Mouse (Mus musculus) c-Kit-negative CD71-positive TER-119-positive erythroid progenitor cells, embryonic 14.5 days (primary cell): ENCODE data around the gene Tmem115.

Experiments
- DNase-seq: peaks from one replicate; pipeline ENCODE4 v3.0.0-alpha.2; 2013; ENCODE audit warnings: low read depth, low spot score

Gene Tmem115

GRCm38 (mm10) chr9:107533791-107534407 is at the start of gene Tmem115:
Gene Tmem115 (plus strand): TSS chr9:107533945.
- peak; percentile 75 for DNase-seq

DNA sequence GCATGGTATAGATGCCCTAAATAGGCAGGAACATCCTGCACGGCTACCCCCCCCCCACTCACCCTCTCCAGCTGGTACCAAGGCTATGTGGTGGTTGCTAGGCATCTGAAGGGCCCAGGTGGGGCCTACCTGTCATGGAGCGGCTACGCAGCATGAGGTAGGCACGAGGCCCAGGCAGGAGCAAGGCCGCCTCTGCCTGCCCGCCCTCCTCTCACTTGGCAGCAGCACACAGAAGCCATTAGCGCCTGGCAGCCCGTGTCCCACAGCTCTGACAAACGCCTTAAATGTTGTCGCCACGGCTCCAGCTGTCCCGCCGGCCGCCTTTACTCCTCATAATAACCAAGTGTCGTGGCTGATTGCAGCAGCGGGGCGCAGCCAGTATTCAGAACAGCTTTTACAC is 49.4 kb upstream of the Tmem115 start:
- no peak for DNase-seq

GRCm38 (mm10) chr9:107484766-107485165 is 49.0 kb upstream of the Tmem115 start:
- no peak for DNase-seq

DNA sequence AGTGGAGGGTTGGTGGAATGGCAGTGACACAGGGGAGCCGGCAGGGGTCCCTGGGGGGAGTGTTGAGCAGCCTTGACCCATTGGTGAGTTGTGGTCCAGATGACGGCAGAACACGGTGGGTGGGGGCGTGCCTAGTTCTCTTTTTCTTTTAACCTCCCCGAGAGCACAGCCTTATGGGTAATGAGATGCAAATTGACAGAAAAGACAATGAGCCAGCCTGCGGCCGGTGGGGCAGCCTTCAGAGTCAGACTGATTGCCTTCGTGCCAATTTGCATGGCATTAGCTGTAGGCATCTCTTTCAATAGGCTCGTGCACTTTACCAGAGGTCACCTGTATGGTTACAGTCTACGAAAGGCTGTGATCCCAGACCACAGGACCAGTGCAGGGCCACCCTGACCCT is 47.7 kb upstream of the Tmem115 start:
- no peak for DNase-seq

DNA sequence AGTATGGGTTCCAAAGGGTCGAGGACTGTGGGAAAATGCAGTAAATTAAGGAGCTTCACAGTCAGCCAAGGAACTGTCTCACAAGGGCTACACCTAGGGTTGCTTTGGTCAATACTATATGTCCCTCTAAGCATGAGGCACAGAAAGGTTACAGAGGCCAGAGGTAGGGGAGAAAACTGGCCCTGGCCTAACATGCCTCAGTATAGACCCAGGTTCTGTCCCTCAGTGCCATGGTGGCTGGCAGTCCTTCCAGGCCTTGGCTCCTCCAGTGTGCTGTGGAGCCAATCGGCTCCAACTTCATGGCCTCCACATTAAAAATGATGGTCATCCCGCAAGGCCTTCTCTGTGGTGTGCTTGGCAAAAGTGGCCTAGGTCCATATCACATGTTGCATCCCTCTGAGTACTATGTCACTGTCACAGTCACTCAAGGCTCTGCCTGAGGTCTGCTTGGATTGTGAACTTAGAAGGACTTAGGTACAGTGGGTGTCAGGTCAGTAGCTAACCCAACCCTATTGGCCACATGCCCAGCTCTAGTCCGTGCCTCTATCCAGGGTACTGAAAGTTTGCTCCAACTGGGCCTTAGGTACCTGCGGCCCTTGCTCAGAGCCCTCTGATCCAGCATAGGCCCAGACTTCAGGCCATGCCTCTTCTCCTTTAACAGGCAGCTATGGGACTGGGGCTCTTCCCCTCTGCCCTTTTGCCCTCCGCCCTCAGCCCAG is 47.1 kb upstream of the Tmem115 start:
- DNase-seq: no peak

GRCm38 (mm10) chr9:107490146-107490545 is 43.6 kb upstream of the Tmem115 start:
- DNase-seq: no peak

GRCm38 (mm10) chr9:107490625-107491024 is 43.1 kb upstream of the Tmem115 start:
- DNase-seq: no peak

DNA sequence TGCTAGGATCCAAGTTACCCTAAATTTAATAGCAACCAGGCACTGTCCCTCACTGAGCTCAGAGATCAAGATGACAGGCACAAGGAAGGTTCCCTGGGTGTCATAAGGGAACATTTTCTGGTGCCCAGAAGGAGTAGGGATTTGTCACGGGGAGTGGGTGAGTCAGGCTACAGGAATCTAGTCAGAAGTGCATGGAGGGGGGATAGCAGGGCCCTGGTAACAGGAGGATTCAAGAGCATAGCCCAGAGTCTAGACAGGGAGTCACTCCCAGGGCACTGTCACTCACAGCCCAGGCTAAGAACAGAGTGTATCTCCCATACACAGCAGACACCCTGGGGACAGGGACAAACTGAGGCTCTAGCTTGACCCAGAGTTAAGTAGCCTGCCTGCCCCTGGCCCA is 40.2 kb upstream of the Tmem115 start:
- DNase-seq: no peak

DNA sequence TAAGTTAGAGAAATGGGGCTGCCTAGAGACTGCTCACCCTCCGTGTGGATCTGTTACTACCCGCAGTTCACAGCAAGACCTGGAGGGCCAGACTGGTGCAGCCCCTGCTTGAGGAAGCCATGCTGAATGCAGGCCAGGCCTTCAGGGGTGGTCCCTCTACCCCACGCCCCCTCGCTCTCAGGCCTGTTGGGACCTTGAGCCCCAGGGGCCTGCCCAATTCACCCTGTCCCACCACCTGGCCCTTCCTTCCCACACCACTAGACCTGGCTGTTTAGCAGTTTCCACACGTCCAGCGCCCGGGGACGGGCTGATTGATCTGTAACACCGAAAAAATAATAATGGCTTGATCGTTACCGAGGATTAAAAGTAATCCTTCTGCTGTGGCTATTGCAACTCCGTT is 39.5 kb upstream of the Tmem115 start:
- no peak for DNase-seq

- DNase-seq: no peak
Observed at GRCm38 (mm10) chr9:107496359-107496758, 37.4 kb upstream of the Tmem115 start.

DNA sequence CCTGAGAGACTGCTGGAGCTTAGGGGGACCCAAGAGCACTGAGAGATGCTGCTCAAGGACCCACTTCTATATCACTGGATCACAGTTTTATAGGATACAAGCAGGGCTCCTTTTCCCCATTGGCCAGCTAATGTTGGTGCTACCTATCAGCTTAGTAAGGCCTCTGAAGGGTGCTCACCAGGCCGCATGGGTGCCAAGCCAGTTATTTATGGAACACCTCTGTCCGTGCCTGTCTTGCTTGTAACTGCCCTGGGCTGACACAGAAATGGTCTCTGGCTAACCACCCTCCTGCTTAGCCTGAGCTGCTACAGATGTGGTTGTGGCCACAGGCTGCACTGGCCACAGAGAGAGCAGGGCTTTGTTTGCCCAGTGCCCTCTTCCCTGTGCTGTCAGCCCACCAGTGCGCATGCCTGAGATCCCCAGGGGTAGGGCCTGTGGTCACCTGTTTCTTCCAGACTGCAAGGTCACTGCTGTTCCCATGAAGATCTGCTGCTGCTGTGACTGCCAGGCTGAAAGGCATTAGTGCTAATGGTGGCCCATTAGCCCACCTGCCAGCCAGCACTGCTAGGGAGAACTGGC is 32.9 kb upstream of the Tmem115 start:
- no peak for DNase-seq

- no peak for DNase-seq
Observed at GRCm38 (mm10) chr9:107502131-107502846, 31.5 kb upstream of the Tmem115 start.

GRCm38 (mm10) chr9:107504662-107505537 is 28.8 kb upstream of the Tmem115 start:
- DNase-seq: no peak

DNA sequence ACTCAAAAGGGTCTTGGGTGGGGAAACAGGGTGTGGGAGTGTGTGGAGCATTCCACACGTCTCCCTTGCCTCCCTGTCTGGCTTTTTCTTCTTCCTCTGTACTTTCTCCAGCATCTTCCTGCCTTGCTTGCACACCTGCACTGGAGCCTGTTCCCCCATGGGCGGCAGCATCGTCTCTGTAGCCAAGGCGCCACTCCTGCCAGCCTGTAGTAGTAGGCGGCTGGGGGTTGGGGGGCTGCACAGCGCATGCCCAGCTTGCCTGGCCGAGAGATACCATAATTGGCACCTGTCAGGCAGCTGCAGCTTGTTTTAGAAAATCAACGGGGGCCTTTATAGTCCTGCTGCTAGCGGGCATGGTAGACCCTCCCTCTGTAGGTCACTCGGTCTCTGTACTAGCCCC is 25.5 kb upstream of the Tmem115 start:
- no peak for DNase-seq

DNA sequence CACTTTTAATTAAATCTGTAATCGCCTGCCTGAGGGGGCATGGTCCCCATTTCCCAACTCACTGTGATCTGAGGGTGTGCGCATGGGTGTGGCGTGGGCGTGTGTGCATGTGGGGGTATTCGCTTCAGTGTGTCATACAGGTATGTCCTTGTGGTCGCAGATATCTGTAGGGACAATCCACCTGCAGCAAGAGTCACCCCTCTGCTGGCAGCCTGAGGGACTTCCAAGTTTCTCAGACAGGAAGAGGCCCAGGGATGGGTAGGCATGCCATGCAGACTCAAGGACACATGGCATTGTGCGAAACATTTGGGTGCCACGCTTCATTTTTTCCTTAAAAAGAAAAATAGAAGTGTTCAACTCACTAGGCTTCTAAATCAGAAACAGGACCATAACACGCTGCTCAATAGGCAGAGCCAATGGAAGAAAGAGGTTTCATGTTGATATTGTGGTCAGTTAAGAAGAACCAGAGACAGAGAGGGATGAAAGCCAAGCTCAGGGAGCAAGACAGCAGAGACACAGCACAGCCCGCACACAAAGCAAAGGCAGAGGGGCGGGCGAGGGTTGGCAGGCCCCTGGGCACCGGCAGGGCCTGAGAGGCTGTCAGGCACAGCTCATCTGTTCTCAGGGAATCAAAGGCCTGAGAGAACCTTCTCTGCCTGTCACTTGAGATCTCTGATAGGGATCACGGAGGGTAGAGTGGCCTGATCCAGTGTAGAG is 23.2 kb upstream of the Tmem115 start:
- DNase-seq: no peak

GRCm38 (mm10) chr9:107511436-107511835 is 22.3 kb upstream of the Tmem115 start:
- DNase-seq: no peak

DNA sequence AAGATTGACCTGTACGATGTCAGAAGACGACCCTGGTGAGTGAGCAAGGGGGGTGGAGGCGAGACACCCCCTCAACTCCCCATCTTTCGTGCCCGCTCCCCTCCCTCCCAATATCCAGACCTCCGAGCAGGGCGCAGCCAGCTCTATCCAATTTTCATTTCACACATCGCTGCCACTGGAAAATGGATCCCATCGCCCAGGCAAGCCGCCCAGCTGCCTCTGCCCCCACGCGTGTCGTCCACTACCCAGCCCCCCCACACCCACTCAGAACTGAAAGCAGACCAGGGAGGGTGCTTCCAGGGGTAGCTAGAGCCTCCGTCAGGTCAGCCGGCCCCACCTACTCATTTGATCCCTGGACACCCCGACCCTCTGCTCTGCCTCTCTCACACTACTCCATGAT is 21.4 kb upstream of the Tmem115 start:
- no peak for DNase-seq

- peak; percentile 60 for DNase-seq
Observed at GRCm38 (mm10) chr9:107514303-107514955, 19.3 kb upstream of the Tmem115 start.

GRCm38 (mm10) chr9:107520331-107520730 is 13.4 kb upstream of the Tmem115 start:
- no peak for DNase-seq

DNA sequence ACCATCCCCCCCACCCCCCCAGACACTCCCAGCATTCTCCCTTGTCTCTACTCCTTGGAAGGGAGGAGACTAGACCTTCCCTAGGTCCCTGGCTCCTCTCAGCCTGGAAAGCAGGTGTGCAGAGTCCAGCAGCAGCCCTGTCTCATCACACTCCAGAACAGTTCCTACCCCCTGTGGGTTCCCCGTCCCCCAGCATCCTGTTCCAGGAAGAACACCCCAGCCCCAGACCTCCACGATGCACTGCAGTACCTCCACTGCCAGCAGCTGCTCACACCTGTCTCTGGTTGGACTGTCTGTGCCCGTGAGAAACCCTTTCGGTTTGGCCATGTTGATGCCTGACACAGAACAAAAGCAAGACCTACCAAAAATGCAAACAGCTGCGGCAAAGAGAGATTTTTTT is 12.6 kb upstream of the Tmem115 start:
- no peak for DNase-seq
